Mouse (Mus musculus) thymus, postnatal 36 days (tissue): Measurements from ENCODE around the gene Npas3.

Experiments used
- DNase-seq, 2 experiments: peaks; one replicate each; pipeline ENCODE4 v3.0.0; 2022; ENCODE audit warnings: mixed read lengths in 2 of 2

Gene Npas3

DNA sequence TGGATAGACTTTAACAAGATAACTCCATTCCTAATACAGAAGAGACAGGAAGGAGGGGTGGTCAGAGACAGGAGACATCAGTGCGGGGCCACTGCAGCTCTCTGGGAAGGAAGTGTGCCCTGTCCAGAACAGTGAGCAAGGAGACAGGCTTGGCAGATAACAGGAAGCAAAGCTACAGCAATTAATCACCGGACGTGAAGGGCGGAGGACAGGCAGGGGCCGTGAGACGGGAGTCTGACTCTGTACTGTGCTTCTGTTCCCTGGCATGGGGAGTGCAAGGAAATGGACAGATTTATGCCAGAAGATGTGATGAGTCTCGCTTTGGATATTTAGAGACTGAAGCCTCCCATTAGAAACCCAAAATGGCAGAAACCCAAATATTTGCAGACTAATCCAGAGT, 47.3 kb downstream of the Npas3 start:
- no peak for DNase-seq

DNA sequence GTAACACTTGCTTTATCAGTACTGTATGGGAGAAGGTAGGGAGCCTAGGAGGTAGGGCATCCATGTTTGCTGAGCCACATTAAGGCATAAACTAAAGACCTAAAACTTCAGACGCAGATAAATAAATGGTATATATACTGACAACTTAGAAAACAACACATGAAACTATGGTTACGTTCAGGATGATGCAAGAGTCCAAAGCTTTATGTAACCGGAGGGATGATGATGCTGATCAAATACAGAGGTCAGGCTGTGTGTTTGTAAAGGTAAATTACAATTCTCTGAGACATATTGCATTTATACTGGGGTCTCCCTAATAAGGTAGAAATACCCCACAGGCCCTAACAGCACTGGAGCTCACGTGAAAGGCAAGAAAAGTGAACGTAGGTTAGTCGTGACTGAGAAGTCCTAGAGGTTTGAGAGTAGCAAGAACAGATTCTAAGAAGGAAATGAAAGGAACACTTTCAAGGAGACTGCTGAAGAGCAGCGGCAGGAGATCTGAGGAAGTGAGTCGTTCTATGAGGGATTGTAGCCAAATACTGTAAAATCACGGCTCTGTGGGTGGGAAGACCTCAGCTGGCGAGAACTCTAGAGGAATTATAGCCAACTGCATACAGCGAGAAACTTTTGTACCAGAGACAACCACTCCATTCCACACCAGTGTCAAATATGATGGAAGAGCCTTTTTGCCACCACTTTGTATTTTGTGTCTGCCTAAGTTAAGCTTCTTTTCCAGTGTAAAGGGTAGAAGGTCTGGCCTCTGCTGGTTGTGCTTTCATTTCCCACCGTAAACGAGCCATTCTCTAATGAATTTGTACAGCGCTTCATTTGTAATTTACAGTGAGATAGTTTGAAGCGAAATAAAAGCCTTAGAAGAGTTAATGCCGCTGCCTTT, 49.7 kb downstream of the Npas3 start:
- no peak for DNase-seq

DNA sequence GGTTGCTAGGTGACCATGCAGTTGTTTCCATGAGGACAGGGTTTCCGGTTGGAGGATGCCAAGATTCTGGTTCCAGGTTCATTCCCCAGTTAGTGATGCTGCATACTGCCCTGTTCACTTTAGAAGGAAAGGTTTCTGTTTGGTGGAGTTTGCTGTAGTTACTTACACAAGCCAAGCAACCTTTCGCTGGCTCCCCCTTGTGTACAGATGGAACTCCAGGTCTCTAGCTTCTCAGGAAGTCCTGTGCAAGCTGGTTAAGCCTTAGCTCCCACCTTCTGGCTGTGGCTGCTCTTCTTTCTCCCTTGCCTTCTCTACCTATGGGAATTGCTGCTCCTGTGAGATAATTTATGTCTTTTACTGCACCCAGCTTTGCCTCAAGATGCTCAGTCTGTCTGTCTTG, 52.5 kb downstream of the Npas3 start:
- DNase-seq: no peak

DNA sequence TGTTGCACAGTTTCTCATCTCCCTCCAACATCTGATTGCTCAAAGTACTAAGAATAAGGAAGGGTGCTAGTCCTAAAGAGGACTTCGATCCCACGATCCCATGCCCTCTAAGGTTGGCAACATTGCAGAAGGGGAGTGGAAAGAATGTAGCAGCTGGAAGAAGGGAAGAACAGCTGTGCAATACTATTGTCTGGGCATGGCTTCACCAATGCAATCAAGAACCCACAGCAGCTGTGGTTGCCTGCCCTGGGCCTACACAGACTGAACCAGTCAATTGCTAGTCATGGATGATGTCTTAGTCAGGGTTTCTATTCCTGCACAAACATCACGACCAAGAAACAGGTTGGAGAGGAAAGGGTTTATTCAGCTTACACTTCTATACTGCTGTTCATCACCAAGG, 53.7 kb downstream of the Npas3 start:
- DNase-seq: no peak

DNA sequence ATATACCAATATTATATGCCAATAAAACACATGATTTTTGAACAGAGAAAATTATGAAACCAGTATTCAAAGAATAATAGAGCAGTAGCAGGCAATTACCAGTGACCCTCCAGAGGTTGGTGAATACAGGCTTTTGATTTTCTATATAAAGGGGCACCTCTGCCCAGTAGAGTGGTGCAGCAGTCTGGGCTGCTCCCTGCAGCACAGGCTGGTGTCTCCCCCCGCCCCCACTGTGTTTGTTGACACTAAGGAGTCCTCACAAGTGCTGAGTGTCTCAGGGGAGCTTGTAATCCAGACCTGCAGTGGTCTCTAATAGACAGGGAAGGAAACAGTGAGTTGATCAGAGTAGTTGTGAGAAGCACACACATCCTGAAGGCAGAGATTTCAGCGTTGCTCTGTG, 68.2 kb downstream of the Npas3 start:
- no peak for DNase-seq

DNA sequence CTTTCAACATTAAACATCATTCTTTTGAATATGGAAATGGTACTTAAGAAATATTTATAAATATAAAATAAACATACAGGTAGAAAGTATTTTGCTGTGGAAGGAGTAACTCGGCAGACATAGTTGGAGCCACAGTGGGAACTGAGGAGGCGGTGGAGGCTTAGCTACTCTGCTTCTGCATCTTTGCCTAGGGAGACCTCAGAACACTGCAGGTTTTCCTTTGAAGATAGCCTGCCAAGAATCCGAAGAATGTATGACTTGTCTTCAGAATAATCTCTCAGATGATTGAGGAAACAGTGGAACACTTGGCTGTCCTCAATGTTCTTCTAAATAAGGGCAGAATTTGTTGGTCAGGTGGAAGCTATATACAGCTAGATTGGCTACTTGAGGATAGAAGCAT, 69.3 kb downstream of the Npas3 start:
- DNase-seq: no peak

DNA sequence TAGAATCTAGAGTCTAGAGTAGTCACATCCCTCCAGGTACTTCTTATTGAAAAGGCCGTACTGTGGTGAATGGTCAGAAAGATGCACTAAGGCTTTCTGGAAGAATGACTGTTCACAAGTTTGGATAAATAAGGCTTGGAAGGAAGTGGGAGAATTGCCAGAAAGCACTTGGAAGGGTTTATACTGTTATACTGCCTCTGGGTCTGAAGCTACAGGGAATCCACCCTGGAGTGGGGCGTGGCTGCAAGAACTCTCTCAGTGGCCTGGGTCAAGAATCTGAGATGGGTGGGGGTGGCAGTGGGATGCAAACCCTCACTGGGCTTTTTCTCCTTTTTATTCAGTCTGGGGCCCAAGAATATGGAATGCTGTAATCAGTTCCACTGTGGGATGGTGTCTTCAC, 72.0 kb downstream of the Npas3 start:
- DNase-seq: no peak

DNA sequence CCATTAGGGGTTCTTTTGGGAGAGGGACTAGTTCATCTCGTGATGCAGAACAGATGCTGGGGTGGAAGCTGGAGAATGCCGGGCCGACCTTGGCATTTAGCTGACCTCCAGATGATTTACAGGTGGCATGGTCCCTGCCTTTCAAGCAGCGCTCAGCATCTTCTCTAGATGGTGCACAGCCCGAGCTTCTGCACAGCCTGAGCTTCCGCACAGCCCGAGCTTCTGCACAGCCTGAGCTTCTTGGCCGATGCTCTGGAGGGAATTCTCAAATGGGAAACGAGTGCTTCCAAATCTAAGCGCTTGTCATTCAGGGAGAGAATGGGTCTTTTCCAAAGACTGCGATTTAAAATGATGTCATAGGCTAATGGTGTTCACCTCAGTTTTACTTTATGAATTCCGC, 72.5 kb downstream of the Npas3 start:
- DNase-seq: no peak

DNA sequence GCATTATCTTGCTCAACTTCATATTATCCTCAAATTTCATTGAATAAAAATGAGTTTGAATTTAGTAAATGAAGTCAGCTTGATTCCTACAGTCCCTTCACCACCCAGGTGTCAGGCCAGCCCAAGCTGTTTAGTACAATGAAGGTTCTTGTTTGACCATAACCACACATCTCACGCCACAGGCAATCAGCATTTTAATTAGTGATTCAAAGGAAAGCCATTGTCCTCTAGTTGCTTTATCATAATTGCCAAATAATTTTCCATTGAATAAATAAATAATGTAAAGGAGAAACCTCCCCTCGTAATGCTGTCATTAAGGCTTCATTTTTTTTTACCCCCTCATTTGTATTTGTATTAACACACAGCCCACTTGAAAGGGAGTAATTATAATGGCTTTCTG, 73.5 kb downstream of the Npas3 start:
- no peak for DNase-seq

DNA sequence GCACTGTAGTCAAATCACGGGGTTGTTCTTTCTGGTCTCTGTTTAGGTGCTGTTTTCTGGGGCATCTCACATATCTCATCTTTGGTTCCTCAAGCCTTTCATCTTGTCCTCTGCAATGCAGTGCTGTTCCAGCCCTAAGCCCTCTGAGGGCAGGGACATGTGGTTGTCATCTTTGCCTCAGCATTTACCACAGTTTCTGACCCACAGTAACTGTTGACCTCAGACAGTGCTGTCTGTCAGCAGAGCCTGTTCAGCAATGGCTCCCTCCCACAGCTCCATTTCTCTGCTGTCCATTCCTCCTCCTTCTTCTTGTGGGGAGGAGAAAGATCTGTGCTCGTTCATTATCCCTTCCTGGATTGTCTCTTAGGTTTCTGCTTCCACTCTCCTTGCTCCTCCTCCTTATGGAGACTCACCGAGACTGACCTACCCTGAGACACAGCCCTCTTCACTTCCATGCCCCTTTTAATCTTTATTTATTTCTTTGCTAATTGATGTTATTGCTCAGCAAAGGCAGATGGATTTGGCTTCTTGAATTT, 79.2 kb downstream of the Npas3 start:
- DNase-seq: no peak

DNA sequence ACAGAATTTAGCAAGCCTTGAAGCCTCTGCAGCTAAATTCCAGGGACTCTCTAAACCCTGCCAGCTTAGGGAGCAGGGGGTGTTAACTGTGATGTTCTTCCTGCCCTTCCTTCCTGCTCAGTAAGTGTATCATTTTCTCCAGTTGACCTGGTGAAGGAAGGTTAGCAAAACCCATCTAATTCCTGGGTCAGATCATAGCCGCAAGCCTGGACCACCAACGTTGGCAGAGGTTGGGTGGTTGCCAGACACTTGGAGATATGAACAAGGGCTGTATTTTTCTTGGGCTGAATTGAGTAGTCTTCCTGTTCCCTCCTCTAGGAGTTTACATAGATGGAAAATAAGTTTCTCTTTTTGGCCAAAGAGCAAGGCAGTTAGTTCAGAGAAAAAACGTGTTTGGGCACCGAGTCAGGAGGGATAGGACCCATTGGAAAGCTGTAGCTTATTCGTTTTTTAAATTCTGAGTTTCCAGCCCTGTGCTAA, 79.8 kb downstream of the Npas3 start:
- no peak for DNase-seq

DNA sequence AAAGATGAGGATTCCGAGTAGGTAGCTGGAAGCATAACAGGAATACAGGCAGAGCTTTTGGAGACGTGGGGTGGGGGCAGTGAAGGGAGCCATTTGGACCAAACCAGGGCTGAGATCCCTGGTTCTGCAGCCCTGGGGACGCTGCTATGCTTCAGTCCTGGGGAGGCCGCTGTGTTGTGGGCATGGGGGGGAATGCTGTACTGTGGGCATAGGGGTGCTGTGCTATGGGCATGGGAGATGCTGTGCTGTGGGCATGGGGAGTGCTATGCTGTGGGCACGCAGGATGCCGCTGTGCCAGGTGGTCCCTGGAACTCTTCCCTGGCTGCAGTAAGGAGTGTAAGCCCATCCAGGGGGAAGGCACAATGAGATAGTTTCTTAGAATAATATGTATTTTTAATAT, 81.7 kb downstream of the Npas3 start:
- no peak for DNase-seq

DNA sequence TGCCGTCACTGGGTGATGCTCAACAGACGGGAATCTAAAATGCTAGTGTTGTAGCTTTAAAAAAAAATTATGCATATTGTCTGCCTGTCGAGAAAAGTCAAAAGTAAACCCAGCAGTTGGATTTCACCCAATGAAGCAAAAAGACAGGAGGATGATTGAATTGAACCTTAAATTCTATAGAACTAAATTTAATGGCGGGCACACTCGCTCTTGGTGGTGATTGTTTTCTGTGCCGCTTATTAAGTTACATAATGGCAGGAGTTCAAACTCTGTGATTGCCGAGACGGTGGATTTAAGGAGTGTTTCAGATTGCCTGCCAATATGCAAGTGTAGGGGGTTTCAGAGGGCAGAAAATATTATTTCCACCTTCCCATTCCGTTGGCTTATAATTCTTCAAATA, 82.9 kb downstream of the Npas3 start:
- no peak for DNase-seq

DNA sequence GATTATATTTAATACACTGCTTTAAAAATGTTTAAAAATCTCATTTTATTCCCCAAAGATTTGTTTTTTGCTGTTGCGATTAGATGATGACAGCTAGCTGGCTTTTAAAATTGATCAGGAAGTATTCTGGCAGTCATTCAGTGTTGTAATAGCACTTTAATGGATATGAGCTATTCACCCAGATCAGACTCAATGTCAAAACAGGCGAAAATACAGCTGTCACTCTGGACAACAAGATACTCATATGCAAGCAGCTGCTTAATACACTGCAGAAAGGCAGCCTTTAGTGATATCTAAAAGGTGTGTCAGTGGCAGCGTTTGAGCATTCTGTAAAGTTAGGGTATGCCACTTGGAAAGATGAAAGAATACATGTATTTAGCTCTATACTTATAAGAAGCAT, 83.3 kb downstream of the Npas3 start:
- DNase-seq: no peak

DNA sequence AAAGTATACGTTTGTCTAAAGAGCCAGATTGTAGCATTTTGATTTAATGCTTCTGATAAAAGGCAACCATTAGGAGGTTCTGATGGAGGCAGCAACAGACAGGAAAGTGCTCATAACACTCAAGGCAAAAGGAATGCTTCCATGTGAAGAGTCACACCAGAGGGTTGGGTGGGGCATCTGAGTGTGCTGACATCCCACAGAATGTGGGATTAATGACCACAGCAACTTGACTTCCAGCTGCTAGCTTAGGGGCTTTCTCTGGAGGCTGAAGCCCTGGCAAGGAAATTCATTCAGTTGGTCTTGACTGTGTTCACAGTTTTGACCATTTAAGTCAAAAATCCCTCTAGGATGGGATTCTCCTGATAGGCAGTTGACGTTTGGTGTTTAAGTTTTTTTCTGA, 84.8 kb downstream of the Npas3 start:
- no peak for DNase-seq

DNA sequence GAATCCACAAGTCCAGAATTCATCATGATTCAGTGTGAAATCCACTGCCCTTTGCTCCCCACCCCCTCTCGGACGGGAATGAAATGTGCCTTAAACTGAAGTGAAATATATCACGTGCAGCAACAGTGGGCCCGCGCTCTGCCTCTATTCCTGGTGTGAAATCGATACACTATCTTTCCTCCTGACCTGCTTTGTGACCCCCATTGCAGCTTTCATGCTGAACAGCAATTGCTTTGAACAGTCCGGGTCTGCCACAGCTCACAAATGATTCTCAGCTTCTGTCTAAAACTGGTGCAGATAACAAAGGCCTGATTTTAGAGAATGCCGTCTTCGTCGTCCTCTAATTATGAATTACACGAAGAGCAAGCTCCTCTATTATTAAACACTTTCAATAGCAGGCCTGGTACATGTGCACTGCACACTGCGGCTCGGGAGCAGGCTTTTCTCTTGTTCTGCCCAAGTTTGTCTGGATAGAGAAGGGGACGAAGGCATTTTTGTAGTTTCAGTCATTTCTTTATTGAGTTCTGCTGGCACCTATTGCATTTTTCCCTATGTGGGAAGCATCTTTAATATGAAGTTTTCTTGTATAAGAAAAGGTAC, 90.0 kb downstream of the Npas3 start:
- no peak for DNase-seq

DNA sequence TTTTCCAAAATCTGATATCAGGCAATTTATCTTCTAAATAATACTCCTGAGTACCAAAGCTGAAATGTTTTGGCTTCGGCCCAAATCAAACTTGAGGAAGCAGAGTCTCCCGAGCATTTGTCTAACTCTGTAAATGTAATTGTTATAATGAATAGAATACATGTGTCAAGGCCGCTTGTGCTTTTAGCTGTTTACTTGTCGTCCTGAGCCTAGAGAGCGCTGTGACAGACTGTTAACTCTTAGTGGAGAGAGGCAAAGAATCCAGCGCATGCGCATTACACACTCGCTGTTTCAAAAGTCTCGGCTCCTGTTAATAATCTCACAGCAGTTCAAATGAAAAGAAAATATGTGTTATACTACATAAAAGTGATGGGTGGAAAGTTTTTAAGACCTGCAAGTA, 94.3 kb downstream of the Npas3 start:
- no peak for DNase-seq

DNA sequence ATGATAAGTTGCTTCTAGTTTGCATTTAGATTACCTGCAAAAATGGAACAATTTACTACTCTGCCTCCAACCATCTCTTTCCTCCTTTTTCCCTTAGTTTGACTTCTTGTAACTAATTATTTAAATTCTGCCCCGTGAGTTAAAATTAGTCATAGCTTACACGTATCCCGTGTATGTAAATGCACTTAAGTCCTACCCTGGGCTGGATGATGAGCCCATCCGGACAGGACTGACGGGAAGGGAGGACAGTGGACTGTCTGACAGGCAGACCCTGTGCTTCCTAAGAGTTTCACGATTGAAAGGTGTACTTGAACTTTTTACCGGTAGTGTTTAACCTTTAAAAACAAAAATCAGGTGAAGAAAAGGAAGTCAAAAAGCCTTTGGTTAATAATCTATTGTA, 103.4 kb downstream of the Npas3 start:
- no peak for DNase-seq

DNA sequence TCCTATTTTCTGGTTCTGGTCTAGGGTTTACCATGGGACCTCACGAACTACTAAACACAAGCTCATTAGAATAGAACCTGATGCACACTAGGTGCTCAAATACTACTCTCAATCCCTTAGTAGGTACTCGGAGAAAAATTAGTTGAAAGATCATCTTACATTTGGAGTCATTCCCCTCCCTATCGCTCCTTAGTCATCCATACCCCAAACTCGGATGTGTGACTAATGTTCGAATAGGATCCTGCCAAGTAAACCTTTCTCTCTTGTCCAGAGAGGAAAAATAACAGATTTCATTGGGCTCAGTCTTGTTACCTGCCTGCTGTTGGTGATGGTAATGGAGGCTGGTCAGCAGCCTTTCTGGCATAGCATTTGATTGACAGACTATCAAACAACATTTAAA, 117.3 kb downstream of the Npas3 start:
- no peak for DNase-seq

DNA sequence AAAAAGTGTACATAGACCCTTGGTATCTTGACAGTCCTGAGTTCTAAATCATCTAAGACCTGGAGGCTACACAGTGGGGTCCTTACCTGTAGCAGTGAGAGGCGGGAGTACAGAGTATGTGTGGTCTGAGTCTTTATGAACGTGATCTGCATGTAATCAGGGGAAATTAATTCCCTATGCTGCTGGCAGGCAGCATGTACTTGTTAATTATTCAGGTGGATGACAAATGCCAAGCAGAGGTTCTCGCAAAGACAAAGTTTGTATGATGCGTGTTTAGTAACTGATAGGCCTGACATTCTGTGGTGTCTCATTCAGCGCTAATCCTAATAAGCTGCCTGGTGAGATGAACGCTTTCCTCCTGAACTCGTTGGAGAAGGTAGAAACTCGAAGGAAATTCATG, 136.4 kb downstream of the Npas3 start:
- DNase-seq: no peak

DNA sequence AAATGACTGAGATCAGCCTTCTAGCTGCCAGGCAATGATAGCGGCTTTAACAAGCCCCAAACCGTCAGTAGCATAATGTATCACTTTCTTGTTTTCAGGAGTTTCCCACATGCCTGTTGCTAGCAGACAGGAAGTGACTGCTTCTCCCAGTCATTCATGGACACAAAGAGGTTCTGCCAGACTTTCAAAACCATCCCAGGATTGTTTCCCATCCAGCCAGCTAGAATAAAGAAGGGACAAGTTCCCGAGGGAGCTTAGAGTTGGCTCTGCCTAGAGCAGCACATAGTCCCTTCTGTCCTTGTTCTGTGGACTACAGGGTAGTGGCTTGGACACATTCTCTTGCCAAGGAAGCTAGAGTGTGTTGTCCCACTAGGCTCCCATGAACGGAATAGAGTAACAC, 157.4 kb downstream of the Npas3 start:
- no peak for DNase-seq

DNA sequence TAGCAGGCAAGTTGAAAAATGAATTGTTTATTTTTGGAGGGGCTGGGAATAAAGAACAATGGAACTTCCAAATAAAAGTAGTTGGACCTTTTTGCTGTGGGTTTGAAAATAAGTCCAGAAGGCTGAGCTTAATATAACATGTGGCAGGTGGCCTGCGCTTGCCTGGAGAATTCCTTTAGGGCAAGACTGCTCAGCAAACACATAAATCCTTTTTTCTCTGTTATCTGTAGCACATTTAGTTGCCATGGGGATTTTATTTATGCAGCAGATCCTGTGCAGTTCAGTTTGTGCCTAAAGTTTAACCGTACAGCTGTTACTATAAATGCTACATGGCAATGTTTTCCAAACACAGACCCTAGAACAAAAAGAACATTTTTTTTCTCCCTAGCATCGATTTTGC, 159.3 kb downstream of the Npas3 start:
- no peak for DNase-seq

DNA sequence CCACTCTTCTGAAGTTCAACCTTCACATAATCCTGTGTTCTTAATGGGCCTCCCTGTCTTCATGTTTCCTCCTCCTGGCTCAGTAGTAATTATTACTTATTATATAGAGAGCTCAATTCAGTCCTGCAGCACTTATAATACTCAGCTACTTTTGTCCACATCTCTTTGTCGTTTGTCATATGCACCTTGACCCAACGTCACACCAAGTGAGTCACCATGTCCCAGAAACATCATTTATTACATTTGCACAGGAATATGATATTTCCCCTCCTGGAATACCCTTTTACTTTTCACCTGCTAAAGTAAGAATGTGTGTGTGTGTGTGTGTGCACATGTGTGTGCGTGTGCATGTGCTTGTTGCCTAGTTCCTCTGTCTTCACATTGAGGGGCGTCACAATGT, 161.2 kb downstream of the Npas3 start:
- no peak for DNase-seq

DNA sequence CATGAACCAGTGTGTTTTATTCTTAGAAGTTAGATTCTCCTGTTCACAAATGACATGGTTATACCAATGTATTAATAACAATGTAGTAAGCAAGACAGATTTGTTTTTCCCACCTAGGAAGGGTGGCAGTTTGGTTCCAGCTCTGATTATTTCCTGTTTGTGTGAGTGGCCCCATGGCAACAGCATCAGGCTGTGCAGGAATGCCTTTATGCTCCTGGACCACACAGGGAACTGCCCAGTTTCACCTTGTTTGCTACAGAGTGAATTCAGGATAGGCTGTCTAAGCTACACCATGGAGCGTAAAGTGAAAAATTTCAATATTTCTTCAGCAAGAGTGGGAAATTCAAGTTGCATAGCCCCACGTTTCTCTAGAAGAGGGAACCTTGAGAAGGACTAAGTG, 162.2 kb downstream of the Npas3 start:
- DNase-seq: no peak
